Mouse (Mus musculus): Measurements from ENCODE around the gene Flna.

- no peak for TF ChIP-seq POLR2A (IDR thresholded peaks at IDR 0.05; ENCODE audit: low read depth, low read length)
- no peak for TF ChIP-seq CTCF (IDR thresholded peaks at IDR 0.05; ENCODE audit: extremely low read depth, insufficient read depth, insufficient read length, insufficient replicate concordance)
Measured at GRCm38 (mm10) chrX:74277916-74278315, 28.3 kb upstream of the Flna start.

All from spleen, adult 2 months (tissue).